Mouse (Mus musculus): ENCODE results near the gene Nr2f6.
A peak's percentile ranks its signal among the peaks of the same experiment; 100 is the strongest.
"Not testable (repeated sequence)": the region's sequence is repeated elsewhere in the genome, so short reads cannot be mapped to it uniquely, and the experiment has no call there.

Gene Nr2f6

GRCm38 (mm10) chr8:71367529-71368176 is 14.1 kb downstream of the Nr2f6 start:
- DNase-seq (ENCODE audit: low read depth) = no peak

GRCm38 (mm10) chr8:71366771-71367528 is 14.8 kb downstream of the Nr2f6 start, which contains the start of gene Use1:
Use1 (plus strand) TSS chr8:71366848.
- peak; percentile 88 for DNase-seq (ENCODE audit: low read depth)

- no peak for DNase-seq (ENCODE audit: low read depth)
These were observed 23.7 kb downstream of the Nr2f6 start for GRCm38 (mm10) chr8:71358026-71358425.

- DNase-seq (ENCODE audit: low read depth) = no peak
These were observed 30.2 kb downstream of the Nr2f6 start for GRCm38 (mm10) chr8:71351520-71351919.

- no peak for DNase-seq (ENCODE audit: low read depth)
These were observed 30.6 kb downstream of the Nr2f6 start for GRCm38 (mm10) chr8:71351117-71351516.

GRCm38 (mm10) chr8:71346581-71346980 is 35.2 kb downstream of the Nr2f6 start:
- DNase-seq (ENCODE audit: low read depth) = no peak

GRCm38 (mm10) chr8:71340625-71341024 is 41.1 kb downstream of the Nr2f6 start:
- peak; percentile 45 for DNase-seq (ENCODE audit: low read depth)

GRCm38 (mm10) chr8:71337834-71338233 is 43.9 kb downstream of the Nr2f6 start:
- DNase-seq (ENCODE audit: low read depth) = not testable (repeated sequence)

GRCm38 (mm10) chr8:71324848-71325247 is 56.9 kb downstream of the Nr2f6 start:
- no peak for DNase-seq (ENCODE audit: low read depth)
